Mouse (Mus musculus) liver, adult 2 months (tissue): ENCODE data around the gene Nob1.

ENCODE experiments used
- CTCF ChIP-seq: fragments of 200-500 bp; IDR thresholded peaks from 2 replicates; pipeline ENCODE4 v1.5.1; 2011; ENCODE audit warnings: low read depth, low read length, control low read depth
- POLR2A ChIP-seq: fragments of 200-500 bp; IDR thresholded peaks from 2 replicates; pipeline ENCODE4 v1.6.1; 2011; ENCODE audit warnings: low read length, control low read depth; ENCODE audit not compliant: insufficient read depth; ENCODE audit errors: extremely low read depth

GRCm38 (mm10) chr8:107401866-107402265 is 23.0 kb downstream of the Nob1 start:
- no peak for TF ChIP-seq POLR2A
- TF ChIP-seq CTCF = no peak
